Mouse (Mus musculus) lung, postnatal 0 days (tissue): ENCODE results near the gene Serping1. TPM values are rescaled to one million over a fixed set of nuclear protein-coding genes. Genes with fewer than 3 reads are reported as not detected.
A peak's percentile ranks its signal among the peaks of the same experiment; 100 is the strongest.

Experiments
- ATAC-seq: fragments of 200-750 bp; cut with Nextera tagmentation; 2 replicates; pipeline ENCODE4 v1.8.0; 2017; ENCODE audit warnings: moderate library complexity
- DNase-seq: peaks from one replicate; pipeline ENCODE4 v3.0.0-alpha.2; 2016; ENCODE audit warnings: low spot score
- H3K27ac ChIP-seq: fragments of 300-500 bp; sonication (generic); 2 replicates; pipeline ENCODE4 v1.5.1; 2014; ENCODE audit warnings: antibody characterized with exemption, mild to moderate bottlenecking, low read length, mixed read lengths
- H3K27me3 ChIP-seq: fragments of 300-500 bp; sonication (generic); replicated peaks from 2 replicates; pipeline ENCODE4 v1.6.1; 2014; ENCODE audit warnings: low read length, mixed read lengths; ENCODE audit not compliant: insufficient read depth
- H3K36me3 ChIP-seq: fragments of 300-500 bp; sonication (generic); 2 replicates; pipeline ENCODE4 v1.6.1; 2014; ENCODE audit warnings: low read length, mixed read lengths; ENCODE audit not compliant: insufficient read depth
- H3K4me1 ChIP-seq: fragments of 300-500 bp; sonication (generic); 2 replicates; pipeline ENCODE4 v1.6.1; 2014; ENCODE audit warnings: antibody characterized with exemption, low read depth, low read length, mixed read lengths; ENCODE audit not compliant: insufficient read depth
- H3K4me2 ChIP-seq: fragments of 300-500 bp; sonication (generic); replicated peaks from 2 replicates; pipeline ENCODE4 v1.6.1; 2014; ENCODE audit warnings: low read depth, mild to moderate bottlenecking, low read length, moderate library complexity, mixed read lengths
- H3K4me3 ChIP-seq: fragments of 300-500 bp; sonication (generic); 2 replicates; pipeline ENCODE4 v1.5.1; 2014; ENCODE audit warnings: low read depth, low read length
- H3K9ac ChIP-seq: fragments of 300-500 bp; sonication (generic); replicated peaks from 2 replicates; pipeline ENCODE4 v1.6.1; 2014; ENCODE audit warnings: low read depth, mild to moderate bottlenecking
- H3K9me3 ChIP-seq: fragments of 300-500 bp; sonication (generic); 2 replicates; pipeline ENCODE4 v1.6.1; 2016; ENCODE audit warnings: low read length, mixed read lengths
- CTCF ChIP-seq: IDR thresholded peaks from 2 replicates; pipeline ENCODE4 v1.5.1; 2016; ENCODE audit warnings: antibody characterized with exemption, mild to moderate bottlenecking
- EP300 ChIP-seq: IDR thresholded peaks from 2 replicates; pipeline ENCODE4 v1.6.1; 2016; ENCODE audit warnings: antibody characterized with exemption, mild to moderate bottlenecking, control low read depth
- WGBS: fragments of 180-500 bp; shearing (Covaris S2); extraction: QIAGEN DNeasy Blood & Tissue Kit; methylation state at CpG from one replicate; pipeline ENCODE4 v1.1.7; 2014; 5-methylcytosine and 5-hydroxymethylcytosine counted together
- polyA plus RNA-seq: library from polyadenylated mRNA; unstranded; fragments of >200 nt; fragmentation: Nextera tagmentation; extraction: Ambion mirVana; gene quantifications from 2 replicates; pipeline ENCODE4 v1.2.1, GENCODE M21; 2015

Gene Serping1
- polyA plus RNA-seq, 1 experiment from 2014 or later = 283 TPM

- Histone ChIP-seq H3K9ac (no peak overlapping the region), H3K27ac (no peak overlapping the region), H3K4me3 (no peak overlapping the region), H3K36me3 (no peaks in the 10 kb centered on the region), H3K27me3 (no peaks in the 10 kb centered on the region), H3K9me3 (no peaks in the 10 kb centered on the region), H3K4me1 (no peaks in the 10 kb centered on the region), H3K4me2 (no peak overlapping the region)
- ATAC-seq (no peak), DNase-seq (peak; percentile 61)
- WGBS = 41% methylated on average over 3 of the region's 3 CpGs
- no peak for TF ChIP-seq EP300
- TF ChIP-seq CTCF = no peak
Observed at GRCm38 (mm10) chr2:84777706-84778105, 2.5 kb upstream of the Serping1 start.

GRCm38 (mm10) chr2:84775665-84776064 lies 421 bp upstream of the Serping1 start:
- 55% methylated on average over 6 of the region's 6 CpGs for WGBS
- Histone ChIP-seq H3K27me3 (no peaks in the 10 kb centered on the region), H3K4me1 (no peaks in the 10 kb centered on the region), H3K4me3 (no peak overlapping the region), H3K27ac (peak overlapping the region; percentile 68), H3K36me3 (no peaks in the 10 kb centered on the region), H3K4me2 (no peak overlapping the region), H3K9ac (no peak overlapping the region), H3K9me3 (no peaks in the 10 kb centered on the region)
- no peak for TF ChIP-seq CTCF
- no peak for TF ChIP-seq EP300
- DNase-seq = peak; percentile 78
- 0 out of 2 replicates have a peak, but pooled peaks have one; percentile 4 for ATAC-seq

DNA sequence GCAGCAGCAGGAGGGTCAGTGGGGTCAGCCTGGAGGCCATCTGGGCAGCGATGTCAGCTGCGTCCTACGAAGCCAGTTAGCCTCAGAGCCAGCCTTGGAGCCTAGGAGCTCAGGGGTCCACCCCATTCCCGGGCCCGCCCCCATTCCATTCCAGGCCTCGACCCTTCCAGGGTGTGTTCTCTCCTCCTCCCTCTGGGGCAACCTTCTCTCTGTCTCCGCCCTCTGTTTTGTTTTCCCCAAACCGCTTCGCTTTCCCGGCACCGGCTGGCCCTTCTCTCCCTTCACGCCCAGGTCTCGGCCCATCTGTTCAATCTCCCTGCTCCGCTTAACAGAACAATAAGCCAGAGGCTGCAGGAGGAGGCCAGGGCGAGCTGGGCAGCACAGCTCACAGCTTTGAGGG lies 493 bp downstream of the Serping1 start:
- Histone ChIP-seq H3K9me3 (no peaks in the 10 kb centered on the region), H3K27me3 (no peaks in the 10 kb centered on the region), H3K4me2 (peak overlapping the region; percentile 48), H3K9ac (peak overlapping the region; percentile 50), H3K36me3 (no peaks in the 10 kb centered on the region; the same call in 1 of the 2 replicates), H3K27ac (peak overlapping the region; percentile 72), H3K4me3 (peak overlapping the region; percentile 36), H3K4me1 (no peaks in the 10 kb centered on the region)
- TF ChIP-seq CTCF (0 out of 2 replicates have a peak, but pooled peaks have one; percentile 14), EP300 (peak; percentile 41; the same call in 1 of the 2 replicates)
- DNase-seq (peak; percentile 97), ATAC-seq (peak; percentile 95)
- 12% methylated on average over 14 of the region's 15 CpGs for WGBS

GRCm38 (mm10) chr2:84773195-84773594 lies 2.0 kb downstream of the Serping1 start:
- H3K4me3 ChIP-seq = peak overlapping the region; percentile 36
- H3K36me3 ChIP-seq = no peaks in the 10 kb centered on the region; the same call in 1 of the 2 replicates
- no peak for DNase-seq
- no peak overlapping the region for H3K27ac ChIP-seq
- H3K4me1 ChIP-seq = no peaks in the 10 kb centered on the region
- H3K9me3 ChIP-seq = no peaks in the 10 kb centered on the region
- no peak for TF ChIP-seq CTCF
- TF ChIP-seq EP300 = no peak
- H3K27me3 ChIP-seq = no peaks in the 10 kb centered on the region
- H3K4me2 ChIP-seq = peak overlapping the region; percentile 48
- no peak overlapping the region for H3K9ac ChIP-seq
- ATAC-seq = no peak
- WGBS = 76% methylated on average over 5 of the region's 5 CpGs

- Histone ChIP-seq H3K4me3 (no peak overlapping the region), H3K27me3 (no peaks in the 10 kb centered on the region), H3K27ac (no peak overlapping the region), H3K9me3 (no peaks in the 10 kb centered on the region), H3K9ac (no peak overlapping the region), H3K4me1 (no peaks in the 10 kb centered on the region), H3K4me2 (peak overlapping the region; percentile 6; the same call in 1 of the 2 replicates), H3K36me3 (no peaks in the 10 kb centered on the region; the same call in 1 of the 2 replicates)
- ATAC-seq (no peak), DNase-seq (no peak)
- no peak for TF ChIP-seq EP300
- WGBS = 86% methylated on average over 4 of the region's 4 CpGs
Observed at GRCm38 (mm10) chr2:84772454-84772853, 2.8 kb downstream of the Serping1 start.

DNA sequence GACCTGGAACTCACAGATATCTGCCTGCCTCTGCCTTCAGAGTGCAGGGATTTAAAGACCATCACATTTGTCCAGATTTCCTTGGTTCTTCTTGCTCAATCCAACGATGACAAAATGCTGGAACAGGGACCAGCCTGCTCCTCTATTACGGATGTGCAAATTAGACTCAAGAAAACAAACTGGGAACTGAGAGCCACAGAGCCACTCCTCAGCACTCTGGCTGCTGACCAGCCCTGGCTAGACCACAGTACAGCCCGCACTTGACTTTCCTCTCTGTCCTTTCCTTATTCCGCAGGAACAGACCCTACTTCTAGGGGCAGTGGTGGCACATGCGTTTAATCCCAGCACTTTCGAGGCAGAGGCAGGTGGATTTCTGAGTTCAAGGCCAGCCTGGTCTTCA lies 4.7 kb downstream of the Serping1 start:
- H3K4me2 ChIP-seq = no peak overlapping the region
- no peaks in the 10 kb centered on the region for H3K9me3 ChIP-seq
- no peak for ATAC-seq
- DNase-seq = no peak
- WGBS = 59% methylated on average over 6 of the region's 6 CpGs
- no peaks in the 10 kb centered on the region for H3K4me1 ChIP-seq
- no peaks in the 10 kb centered on the region for H3K27me3 ChIP-seq
- no peak for TF ChIP-seq CTCF
- no peak for TF ChIP-seq EP300
- no peaks in the 10 kb centered on the region; the same call in 1 of the 2 replicates for H3K36me3 ChIP-seq
- H3K9ac ChIP-seq = no peak overlapping the region
- no peak overlapping the region for H3K27ac ChIP-seq
- no peak overlapping the region for H3K4me3 ChIP-seq

GRCm38 (mm10) chr2:84762818-84763217 lies 12.4 kb downstream of the Serping1 start:
- no peak overlapping the region for H3K27ac ChIP-seq
- no peak overlapping the region for H3K4me2 ChIP-seq
- no peak for TF ChIP-seq EP300
- no peak for TF ChIP-seq CTCF
- no peaks in the 10 kb centered on the region for H3K9me3 ChIP-seq
- H3K4me1 ChIP-seq = no peaks in the 10 kb centered on the region
- H3K27me3 ChIP-seq = no peaks in the 10 kb centered on the region
- no peak overlapping the region for H3K4me3 ChIP-seq
- no peak overlapping the region for H3K9ac ChIP-seq
- H3K36me3 ChIP-seq = no peaks in the 10 kb centered on the region
- DNase-seq (no peak), ATAC-seq (no peak)
- WGBS = 35% methylated on average over 1 of the region's 1 CpGs
